Mouse (Mus musculus) left cerebral cortex, adult 8-10 months (tissue): ENCODE data around the gene Npr1. TPM values are rescaled to one million over a fixed set of nuclear protein-coding genes. Genes with fewer than 3 reads are reported as not detected.
A peak's percentile ranks its signal among the peaks of the same experiment; 100 is the strongest.

ENCODE experiments used
- DNase-seq, 2 experiments: peaks; one replicate each; pipeline ENCODE4 v3.0.0; 2022; ENCODE audit warnings: low spot score in 2 of 2
- total RNA-seq, 4 experiments: library from RNA; stranded (reverse); gene quantifications; 2 replicates each; pipeline ENCODE4 v1.2.4; 2022

Npr1 gene
- total RNA-seq, 4 experiments from 2014 or later, result 4.2 to 6.0 (median 5.0) TPM

DNA sequence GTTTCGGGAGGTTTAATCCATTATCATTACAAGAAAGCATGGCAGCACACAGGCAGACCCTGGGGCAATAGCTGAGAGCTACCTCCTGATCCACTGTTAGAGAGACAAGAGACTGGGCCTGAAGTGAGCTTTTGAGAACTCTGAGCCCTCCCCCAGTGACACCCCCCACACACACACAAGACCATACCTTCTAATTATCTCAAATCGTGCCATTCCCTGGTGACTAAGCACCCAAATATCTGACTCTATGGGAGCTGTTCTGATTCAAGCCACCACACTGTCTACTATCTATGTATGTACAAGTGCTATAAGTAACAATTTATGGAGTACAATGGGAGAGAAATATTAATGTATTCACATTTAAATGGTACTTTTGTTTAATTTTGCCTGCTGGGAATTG lies 24.9 kb downstream of the Npr1 start:
- no peak for DNase-seq

DNA sequence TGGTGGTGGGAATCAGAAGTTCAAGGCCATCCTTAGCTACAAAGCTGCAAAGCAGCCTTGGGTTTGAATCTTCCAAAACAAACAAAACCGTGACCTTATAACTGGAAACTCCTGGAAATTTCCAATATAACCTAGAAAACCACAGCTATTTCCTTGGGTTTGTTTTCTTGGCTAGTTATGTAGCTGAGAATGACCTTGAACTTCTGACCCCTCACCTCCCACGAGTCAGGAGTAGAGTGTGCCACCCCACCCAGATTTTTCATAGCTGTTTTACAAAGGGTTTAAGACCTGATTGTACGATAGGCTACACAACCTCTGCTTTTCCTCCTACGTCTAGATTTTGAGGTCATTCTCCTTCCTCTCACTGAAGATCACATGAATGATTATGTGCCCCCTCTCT lies 28.5 kb downstream of the Npr1 start:
- no peak for DNase-seq

DNA sequence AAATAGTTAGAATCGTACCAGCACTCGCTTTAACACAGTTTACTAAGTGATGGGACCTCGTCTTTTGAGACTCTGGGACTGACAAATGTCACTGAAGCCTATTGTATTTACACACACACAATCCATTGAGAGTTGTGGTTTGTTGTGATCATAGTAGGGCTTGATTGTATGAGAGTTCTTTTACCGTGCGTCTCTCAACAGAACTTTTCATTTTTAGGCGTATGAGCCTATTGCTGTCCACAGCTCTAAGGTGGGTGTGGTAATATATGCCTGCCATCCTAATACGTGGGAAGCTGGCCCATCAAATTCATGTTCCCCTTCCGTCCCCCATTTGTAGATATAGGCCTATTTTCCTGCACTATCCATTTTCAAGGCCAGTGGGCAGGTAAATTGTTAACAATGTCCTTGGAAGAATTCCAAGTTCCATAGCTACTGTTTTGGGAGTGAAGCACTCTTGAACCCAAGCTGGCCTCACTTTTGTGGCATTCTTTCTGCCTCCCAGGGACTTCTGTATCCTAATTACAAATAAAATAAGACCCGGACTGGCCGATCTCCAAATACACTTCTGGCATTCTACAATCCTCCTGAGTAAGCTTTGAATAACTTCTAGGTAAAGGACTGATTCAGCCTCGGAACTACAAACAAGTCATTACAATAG lies 31.5 kb downstream of the Npr1 start:
- DNase-seq, result no peak

DNA sequence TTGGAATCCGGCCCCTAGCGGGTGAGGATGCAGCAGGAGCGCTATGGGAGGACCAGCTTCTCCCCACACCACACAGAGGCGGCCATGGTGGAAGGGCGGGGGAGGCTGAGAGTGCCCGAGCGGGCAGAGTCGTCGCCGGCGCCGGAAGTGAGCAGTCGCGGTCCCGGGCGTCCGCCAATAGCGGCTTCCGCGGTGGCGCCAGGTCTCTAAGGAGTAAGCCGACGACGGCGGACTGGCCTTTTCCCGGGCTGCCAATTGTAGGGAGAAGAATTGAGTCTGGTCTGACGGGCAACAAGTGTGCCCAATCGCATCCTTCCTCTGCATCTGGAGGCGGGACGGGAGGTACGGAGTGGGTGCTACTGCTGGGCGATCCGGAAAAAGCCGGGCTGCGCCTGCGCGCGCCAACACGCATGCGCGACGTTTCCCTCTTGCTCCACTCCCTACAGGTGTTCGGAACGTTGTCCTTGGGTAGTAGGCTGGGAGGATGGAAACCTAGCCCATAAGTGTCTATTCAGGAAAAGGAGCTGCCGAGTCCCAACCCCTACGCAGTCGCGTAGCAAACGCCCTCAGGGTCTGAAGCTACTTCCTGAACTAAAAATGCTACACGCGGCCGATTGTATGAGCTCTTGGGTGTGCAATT lies 32.2 kb downstream of the Npr1 start, which contains the start of gene Ints3:
Gene Ints3 (minus strand): TSS at position 242 of the 640 bp plus-strand sequence.
- DNase-seq, result peak; percentile 100

DNA sequence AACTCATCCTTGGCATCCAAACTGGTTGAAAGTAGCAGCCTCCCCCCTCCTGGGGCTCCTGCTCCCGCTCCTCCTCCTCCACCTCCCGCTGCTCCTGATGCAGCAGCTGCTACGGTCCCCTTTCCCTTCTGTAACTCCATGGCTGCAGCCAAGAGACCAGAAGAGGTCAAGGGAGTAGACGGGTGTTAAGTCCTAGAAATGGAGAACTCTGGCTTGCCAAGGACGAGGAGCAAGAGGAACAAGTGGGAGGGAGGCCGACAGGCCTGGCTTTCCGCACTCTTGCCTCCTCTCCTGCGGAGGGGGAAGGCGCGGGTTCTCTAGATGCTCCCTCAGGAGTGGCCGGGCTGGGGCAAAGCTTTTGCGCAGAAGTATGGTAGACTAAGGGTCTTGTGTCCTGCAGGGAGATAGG lies 32.9 kb downstream of the Npr1 start:
- peak in 1 of 2 experiments; percentile 50 for DNase-seq

DNA sequence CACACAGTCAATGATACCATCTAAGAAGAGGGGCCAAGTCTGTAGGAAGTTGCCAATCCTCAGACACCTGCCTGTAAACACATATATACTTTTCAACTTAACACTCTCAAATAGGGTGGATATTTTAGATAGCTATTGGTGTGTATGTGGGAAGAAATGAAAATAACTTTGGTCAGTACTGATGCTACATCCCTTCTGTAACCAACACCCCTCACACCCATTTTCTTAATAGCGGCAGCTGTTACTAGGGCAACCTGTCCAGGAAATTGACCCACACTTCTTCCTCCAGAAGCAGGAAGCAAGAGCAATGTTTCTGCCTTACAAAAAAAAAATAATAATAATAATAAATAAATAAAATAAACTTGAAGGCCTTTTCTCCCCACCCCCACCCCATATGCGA lies 33.3 kb downstream of the Npr1 start:
- DNase-seq, result no peak

DNA sequence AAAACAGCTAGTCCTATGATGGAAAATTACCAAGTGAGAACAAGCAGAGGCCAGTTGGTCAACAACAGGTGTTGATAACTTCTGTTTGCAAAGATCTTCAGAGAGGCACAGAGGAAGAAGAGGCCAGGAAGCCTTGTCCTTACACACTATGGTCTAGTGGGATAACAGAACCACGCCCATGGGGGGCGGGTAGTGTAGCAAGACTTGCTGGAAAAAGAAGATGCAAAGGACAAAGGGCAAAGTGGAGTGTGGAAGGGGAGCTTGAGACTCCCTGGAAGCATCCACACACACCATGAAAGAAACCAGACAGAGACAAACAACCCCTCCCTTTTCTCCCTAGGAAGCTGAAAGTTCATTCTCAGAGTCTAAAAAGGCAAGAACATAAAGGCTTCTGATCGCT lies 36.1 kb downstream of the Npr1 start:
- DNase-seq, result no peak

DNA sequence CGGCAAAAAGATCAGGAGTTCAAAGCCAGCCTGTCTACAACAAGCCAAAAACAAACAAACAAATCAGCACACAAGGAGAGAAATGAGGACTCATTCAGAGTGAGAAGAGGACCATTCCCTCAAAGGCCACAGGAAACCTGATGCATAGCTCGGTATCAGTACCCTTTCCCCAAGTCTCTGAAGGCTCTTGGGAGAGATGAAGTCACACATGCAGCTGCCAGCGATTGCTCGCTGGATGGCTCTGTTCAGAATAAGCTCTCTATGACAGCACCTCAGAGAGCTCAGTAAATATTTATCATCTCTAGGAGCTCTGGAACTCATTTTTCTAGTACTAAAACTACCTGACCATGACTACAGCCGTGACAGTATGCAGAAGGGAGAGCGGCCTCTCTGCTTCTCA lies 37.5 kb downstream of the Npr1 start:
- DNase-seq, result no peak

DNA sequence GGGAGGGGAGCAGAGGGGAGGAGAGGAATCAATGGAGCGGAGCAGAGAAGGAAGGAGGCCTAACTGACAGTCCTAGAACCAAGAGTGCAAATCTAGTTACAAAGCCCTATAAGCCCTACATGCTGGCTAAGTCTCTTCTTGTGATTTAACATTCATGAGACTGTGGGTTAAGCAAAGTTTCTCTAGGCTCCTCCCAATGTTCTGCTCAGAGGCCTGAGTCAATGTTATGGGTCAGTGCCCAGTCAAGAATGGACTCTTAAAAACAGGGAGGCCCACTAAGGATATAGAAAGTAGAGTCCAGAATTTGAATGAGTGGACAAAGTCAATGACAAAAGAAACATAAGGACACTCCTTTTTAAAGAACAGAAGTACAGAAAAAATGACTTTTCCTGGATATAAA lies 38.1 kb downstream of the Npr1 start:
- no peak for DNase-seq

DNA sequence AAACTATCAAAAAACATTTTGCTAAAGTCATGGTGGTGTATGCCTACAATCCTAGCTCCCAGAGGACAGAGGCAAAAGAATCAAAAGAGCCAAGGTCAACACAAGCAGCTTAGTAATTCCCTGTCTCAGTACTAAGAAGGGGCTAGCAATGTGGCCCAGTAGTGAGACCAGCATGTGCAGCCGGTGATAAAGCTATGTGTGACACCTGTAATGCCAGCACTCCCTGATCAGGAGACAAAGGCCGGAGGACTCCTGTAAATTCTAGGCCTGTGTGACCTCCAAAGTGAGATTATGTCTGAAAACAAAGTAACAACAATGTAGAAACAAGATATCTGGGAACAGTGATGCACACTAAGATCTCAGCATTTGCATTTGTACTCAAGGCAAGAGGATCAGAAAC lies 40.2 kb downstream of the Npr1 start:
- DNase-seq, result no peak

DNA sequence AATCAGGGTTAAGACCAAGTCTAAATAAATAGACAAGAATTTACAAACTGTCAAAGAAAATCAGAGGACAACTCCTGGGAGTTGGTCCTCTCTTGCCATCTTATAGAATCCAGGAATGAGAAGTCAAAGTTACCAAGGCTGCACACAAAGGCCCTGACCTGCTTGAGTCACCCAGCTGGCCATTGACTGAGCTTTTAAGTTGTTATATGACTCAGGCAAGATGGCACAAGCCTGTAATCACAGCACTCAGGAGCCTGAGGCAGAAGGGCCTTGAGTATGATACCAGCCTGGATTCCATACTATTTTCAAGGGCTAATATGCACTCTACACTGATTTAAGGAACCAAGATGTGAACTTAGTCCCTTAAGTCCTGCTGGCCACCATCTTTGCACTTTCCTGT lies 42.1 kb downstream of the Npr1 start:
- DNase-seq, result no peak

DNA sequence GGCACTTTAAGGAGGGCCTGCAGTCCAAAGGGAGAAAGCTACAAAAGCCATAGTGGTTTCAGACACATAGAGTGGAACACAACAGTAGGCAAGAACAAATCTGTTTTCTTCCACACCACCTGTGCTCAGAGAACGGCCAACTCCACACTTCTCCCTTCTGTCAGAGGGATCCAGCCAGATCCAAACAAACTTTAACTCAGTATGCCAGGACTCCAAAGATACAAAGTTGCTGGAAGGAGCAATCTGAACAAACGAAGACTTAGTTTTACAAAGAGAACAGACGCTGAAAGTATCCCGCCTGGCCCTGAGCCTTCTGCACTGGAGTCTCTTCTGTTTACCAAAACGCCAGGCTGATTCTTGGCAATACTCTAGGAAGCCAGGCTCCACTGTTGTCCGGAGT lies 45.0 kb downstream of the Npr1 start:
- no peak for DNase-seq

DNA sequence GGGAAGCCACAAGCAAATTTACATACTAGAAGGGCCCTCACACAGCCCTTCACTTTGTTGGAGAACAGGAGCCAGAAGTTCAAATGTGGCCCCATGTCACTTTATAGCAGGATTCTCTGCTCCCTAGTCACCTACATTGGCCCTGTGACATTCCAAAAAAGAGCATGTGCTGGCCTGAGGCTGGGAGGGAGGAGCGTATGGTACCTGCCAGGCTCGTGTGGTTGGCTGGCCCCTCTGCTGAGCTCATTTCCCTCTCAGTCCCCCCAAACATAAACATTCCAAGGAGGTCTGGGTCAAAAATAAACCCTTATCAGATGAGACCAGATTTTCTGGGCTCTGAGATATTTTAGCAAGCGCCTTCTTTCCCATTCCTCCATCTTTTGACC lies 52.7 kb downstream of the Npr1 start:
- no peak for DNase-seq

DNA sequence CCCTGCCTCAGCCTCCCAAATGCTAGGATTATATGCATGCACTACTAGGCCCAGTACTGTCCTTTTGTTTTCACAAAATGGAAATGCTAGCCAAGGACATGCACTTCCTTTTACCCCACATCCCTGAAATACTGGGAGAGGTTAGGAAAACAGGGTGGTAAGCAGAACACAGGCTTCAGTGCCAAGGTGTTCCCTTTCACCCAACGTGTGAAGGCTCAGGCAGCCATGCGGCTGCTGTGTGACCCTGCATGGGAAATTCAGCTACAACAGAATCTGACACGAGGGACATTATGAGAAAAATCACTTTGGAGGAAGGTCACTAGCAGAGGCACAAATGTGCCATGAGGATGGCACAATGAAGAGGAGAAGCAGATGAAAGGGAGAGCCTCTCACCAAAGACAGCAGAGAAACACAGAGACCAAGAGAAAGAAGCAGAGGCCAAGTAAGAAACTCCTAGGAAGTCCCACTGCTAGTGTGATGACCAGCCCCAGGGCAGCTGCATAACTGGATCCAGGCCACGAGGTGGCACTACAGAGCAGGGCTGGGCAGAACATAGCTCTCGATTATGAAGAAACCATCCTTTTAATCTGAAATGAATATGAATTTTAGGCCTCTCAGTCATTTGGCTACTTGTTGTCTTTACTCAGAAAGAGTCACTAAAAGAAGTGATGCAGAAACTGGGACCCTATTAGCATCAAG lies 53.2 kb downstream of the Npr1 start:
- DNase-seq, result peak in 1 of 2 experiments; percentile 38

DNA sequence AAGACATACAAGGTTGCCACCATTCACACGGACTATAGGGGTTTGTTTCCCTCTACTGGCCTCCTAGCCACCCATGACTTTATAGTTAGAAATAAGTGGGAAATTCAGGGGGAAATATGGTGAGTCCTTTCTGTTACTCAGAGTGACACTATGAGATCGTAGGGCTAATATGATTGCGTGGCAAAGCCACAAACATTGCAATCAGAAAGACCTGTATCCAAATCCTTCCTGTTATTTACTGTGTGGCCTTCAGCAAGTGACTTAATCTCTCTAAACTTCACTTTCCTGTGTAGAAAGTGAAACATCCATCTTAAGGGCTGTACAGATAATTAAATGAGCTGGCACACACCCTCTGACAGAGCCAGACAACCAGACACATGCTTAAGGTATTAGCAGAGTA lies 56.9 kb downstream of the Npr1 start:
- no peak for DNase-seq

DNA sequence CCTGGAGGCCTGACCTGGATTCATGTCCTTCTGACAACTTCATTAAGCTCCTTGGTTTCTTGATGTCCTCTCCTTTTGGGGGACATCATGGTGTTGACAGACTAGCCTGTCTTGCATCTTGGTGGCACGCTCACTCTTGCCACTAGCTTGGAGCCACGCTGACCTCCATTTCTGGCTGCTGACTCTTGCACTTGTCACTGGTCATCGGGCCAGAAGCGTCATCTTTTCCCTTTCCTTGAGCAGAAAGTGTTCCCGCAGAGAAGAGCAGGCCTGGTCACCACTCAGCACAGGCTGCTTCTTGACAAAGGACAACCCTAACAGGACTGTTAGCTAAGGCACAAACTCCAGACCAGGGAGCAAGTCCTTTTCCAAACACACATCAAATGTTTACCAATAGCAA lies 59.3 kb downstream of the Npr1 start:
- no peak for DNase-seq

DNA sequence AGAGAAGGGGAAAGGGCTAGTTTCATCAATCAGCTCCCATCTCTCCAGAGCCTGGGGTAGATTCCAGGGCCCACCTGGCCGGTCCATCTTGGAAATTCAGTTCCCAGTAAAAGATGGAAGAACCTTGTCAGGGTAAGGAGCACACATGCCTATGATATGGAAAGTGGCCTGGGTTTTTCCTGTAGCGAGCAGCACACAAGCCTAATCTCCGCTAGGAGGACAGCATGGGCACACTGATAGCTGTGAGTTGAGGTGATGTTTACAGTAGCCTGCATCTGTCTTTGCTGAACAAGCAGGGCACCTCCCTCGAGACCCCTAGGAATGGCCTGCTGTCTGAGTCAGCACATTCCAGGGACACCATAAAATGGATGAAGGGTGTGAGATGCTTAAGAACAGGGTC lies 61.1 kb downstream of the Npr1 start:
- no peak for DNase-seq

DNA sequence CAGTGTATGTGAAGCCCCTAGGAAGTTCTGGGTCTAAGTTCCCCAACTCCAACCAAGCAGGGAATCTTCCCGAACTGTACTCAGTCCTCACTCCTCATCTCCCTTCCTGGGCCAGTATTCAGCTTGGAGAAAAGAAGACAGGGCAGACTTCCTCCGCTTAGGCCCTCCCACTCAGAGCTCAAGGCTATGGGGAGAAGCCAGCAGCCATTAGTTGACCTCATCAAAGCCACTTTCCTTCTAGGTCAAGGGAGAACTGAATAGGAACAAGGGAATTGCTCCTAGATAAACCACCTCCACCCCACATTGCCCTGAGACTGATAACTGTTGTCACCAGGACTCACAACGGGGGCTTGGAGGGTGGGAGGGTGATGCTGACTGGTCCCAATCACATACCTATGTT lies 61.5 kb downstream of the Npr1 start:
- no peak for DNase-seq

DNA sequence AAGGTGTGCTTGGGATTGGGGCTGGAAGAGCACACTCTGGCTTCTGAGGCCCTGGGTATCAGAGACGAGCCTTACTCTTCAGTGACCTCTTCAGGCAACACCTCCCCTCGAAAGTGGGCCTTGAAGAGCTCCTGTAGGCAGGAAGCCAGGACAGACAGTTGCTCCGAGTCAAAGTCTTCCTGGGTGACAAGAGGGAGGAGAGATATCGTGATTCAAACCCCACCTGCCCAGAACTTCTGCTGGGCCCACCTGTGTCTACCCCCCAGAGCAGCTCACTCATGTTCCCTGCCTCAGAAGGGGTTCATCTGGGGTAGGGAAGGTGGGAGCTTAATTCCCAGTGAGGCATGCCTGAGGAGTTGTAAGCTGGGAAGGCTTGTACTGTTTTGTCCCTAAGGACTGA lies 64.7 kb downstream of the Npr1 start:
- DNase-seq, result no peak
